Mouse (Mus musculus): ENCODE measurements around the gene Syngr4. TPM values are rescaled to one million over a fixed set of nuclear protein-coding genes. Genes with fewer than 3 reads are reported as not detected.

Gene Syngr4
- total RNA-seq, 2 experiments from 2014 or later: not detected

- Histone ChIP-seq H3K27ac (peak overlapping the region; percentile 95), H3K4me3 (peak overlapping the region; percentile 97)
- intact Hi-C loops (cut with DNase I): loop anchor here (2.0 kb wide), 1 partner anchor 23 kb away; the partner anchor contains the start of genes Syngr4 and Tmem143
- DNase-seq: peak; percentile 70
- TF ChIP-seq CTCF (IDR thresholded peaks at IDR 0.05): peak; percentile 45
These were observed 23.2 kb downstream of the Syngr4 start for GRCm38 (mm10) chr7:45873061-45873947.

GRCm38 (mm10) chr7:45872624-45873023, 23.9 kb downstream of the Syngr4 start, which contains the start of gene Kdelr1:
Gene Kdelr1, plus strand, starts transcription at chr7:45872772.
- H3K27ac ChIP-seq: peak within 1 kb of the TSS; percentile 95
- TF ChIP-seq CTCF (IDR thresholded peaks at IDR 0.05): no peak; the same call in 1 of the 2 replicates
- intact Hi-C loops (cut with DNase I): loop anchor here (1.0 to 2.0 kb wide), 3 partner anchors 24 to 137 kb away; partner anchors contain the start of genes Syngr4 and Tmem143
- peak; percentile 92 for DNase-seq
- peak within 1 kb of the TSS; percentile 97 for H3K4me3 ChIP-seq

- H3K27ac ChIP-seq: no peak overlapping the region
- no peak overlapping the region for H3K4me3 ChIP-seq
- no peak for TF ChIP-seq CTCF (IDR thresholded peaks at IDR 0.05)
- intact Hi-C loops (cut with DNase I): no loop called here
- peak; percentile 30 for DNase-seq
These were observed 26.0 kb downstream of the Syngr4 start for GRCm38 (mm10) chr7:45870282-45871058.

GRCm38 (mm10) chr7:45869787-45870186, 26.7 kb downstream of the Syngr4 start:
- H3K4me3 ChIP-seq: no peak overlapping the region
- DNase-seq: peak; percentile 29
- TF ChIP-seq CTCF (IDR thresholded peaks at IDR 0.05): no peak
- intact Hi-C loops (cut with DNase I): no loop called here
- H3K27ac ChIP-seq: no peak overlapping the region

GRCm38 (mm10) chr7:45869107-45869670, 27.3 kb downstream of the Syngr4 start:
- peak; percentile 17 for DNase-seq
- intact Hi-C loops (cut with DNase I): no loop called here
- H3K4me3 ChIP-seq: no peak overlapping the region
- H3K27ac ChIP-seq: no peak overlapping the region
- TF ChIP-seq CTCF (IDR thresholded peaks at IDR 0.05): no peak

- intact Hi-C loops (cut with DNase I): no loop called here
- Histone ChIP-seq H3K27ac (no peak overlapping the region), H3K4me3 (no peak overlapping the region)
- TF ChIP-seq CTCF (IDR thresholded peaks at IDR 0.05): no peak
- peak; percentile 9 for DNase-seq
These were observed 28.6 kb downstream of the Syngr4 start for GRCm38 (mm10) chr7:45867871-45868270.

- peak; percentile 95 for DNase-seq
- Histone ChIP-seq H3K4me3 (peak overlapping the region; percentile 86), H3K27ac (peak overlapping the region; percentile 83)
- no peak for TF ChIP-seq CTCF (IDR thresholded peaks at IDR 0.05)
- intact Hi-C loops (cut with DNase I): no loop called here
These were observed 30.3 kb downstream of the Syngr4 start for GRCm38 (mm10) chr7:45865925-45866910.

GRCm38 (mm10) chr7:45864435-45864834, 32.1 kb downstream of the Syngr4 start:
- DNase-seq: peak; percentile 9
- intact Hi-C loops (cut with DNase I): no loop called here
- TF ChIP-seq CTCF (IDR thresholded peaks at IDR 0.05): no peak
- Histone ChIP-seq H3K27ac (no peak overlapping the region), H3K4me3 (no peak overlapping the region)

- DNase-seq: no peak
- intact Hi-C loops (cut with DNase I): no loop called here
- H3K4me3 ChIP-seq: no peak overlapping the region
- no peak for TF ChIP-seq CTCF (IDR thresholded peaks at IDR 0.05)
- H3K27ac ChIP-seq: no peak overlapping the region
These were observed 33.7 kb downstream of the Syngr4 start for GRCm38 (mm10) chr7:45862804-45863203.

GRCm38 (mm10) chr7:45859008-45859407, 37.5 kb downstream of the Syngr4 start:
- no peak overlapping the region for H3K27ac ChIP-seq
- no peak for DNase-seq
- intact Hi-C loops (cut with DNase I): no loop called here
- H3K4me3 ChIP-seq: no peak overlapping the region
- TF ChIP-seq CTCF (IDR thresholded peaks at IDR 0.05): no peak
